10 mouse cellular contexts compared by ENCODE assay signal in genomic region chr9:88295798-88296197, GRCm38 (mm10). TPM values are rescaled to one million over a fixed set of nuclear protein-coding genes. Genes with fewer than 3 reads are reported as not detected.
DNase-seq lines count a peak whose midpoint lies in the region; ATAC-seq and TF ChIP-seq lines count a peak whose summit lies in the region.
"Had no signal": no experiment of that assay in that cellular context is flagged by ENCODE, and none has a peak within 500 bp of the region (broad histone marks: within the 10 kb centered on the region; RNA-seq: fewer than 3 reads in every experiment).

No protein-coding gene starts in this region.

- H3K4me2 ChIP-seq in forebrain, postnatal 0 days (ENCODE audit: low read depth): no peak overlapping the region
- H3K4me2 ChIP-seq: embryonic facial prominence, embryonic 12.5 days; heart, embryonic 15.5 days had no signal

- H3K4me3 ChIP-seq in heart, adult 2 months: no peak overlapping the region
- no peak overlapping the region for H3K4me3 ChIP-seq in forebrain, postnatal 0 days (ENCODE audit: low read depth, low read length)
- H3K4me3 ChIP-seq: embryonic facial prominence, embryonic 12.5 days; heart, embryonic 15.5 days had no signal

- DNase-seq in heart, adult 2 months: peak; percentile 28 to 57
- DNase-seq in heart, postnatal 25 days (ENCODE audit: low spot score): no peak
- DNase-seq in forebrain, postnatal 0 days: peak; percentile 77
- DNase-seq in layer of hippocampus, adult 9-11 months: peak; percentile 41
- no peak for DNase-seq in kidney, adult 18-20 months
- DNase-seq in lung, postnatal 25 days (ENCODE audit: low spot score): no peak
- DNase-seq: kidney, postnatal 25 days had no signal

- WGBS in heart, adult 2 months: 44% methylated on average over 4 of the region's 4 CpGs
- whole genome bisulfite sequencing in forebrain, postnatal 0 days: 47% methylated on average over 4 of the region's 4 CpGs

- no peak for TF ChIP-seq CTCF in heart, adult 2 months (IDR thresholded peaks at IDR 0.05)
- TF ChIP-seq CTCF in forebrain, postnatal 0 days (IDR thresholded peaks at IDR 0.05; ENCODE audit: low read depth): no peak

- peak; percentile 11 for ATAC-seq in CD4-positive, CD25-positive, alpha-beta regulatory T cell, adult 4 months
- peak; percentile 93 for ATAC-seq in forebrain, postnatal 0 days

- no peak overlapping the region for H3K27ac ChIP-seq in heart, adult 2 months
- 0 out of 2 replicates have a peak overlapping the region, but pooled peaks have one; percentile 10 for H3K27ac ChIP-seq in forebrain, postnatal 0 days (ENCODE audit: low read depth, low read length)
- H3K27ac ChIP-seq: embryonic facial prominence, embryonic 12.5 days; heart, embryonic 15.5 days had no signal

- H3K27me3 ChIP-seq in heart, adult 2 months (ENCODE audit: control insufficient read depth, insufficient read depth, low read length): no peaks in the 10 kb centered on the region
- no peaks in the 10 kb centered on the region for H3K27me3 ChIP-seq in forebrain, postnatal 0 days (ENCODE audit: insufficient read depth, low read length)
- H3K27me3 ChIP-seq: embryonic facial prominence, embryonic 12.5 days; heart, embryonic 15.5 days had no signal

- H3K9ac ChIP-seq in heart, adult 2 months (ENCODE audit: low read depth, low read length): no peak overlapping the region
- no peak overlapping the region for H3K9ac ChIP-seq in forebrain, postnatal 0 days
- H3K9ac ChIP-seq: embryonic facial prominence, embryonic 12.5 days; heart, embryonic 15.5 days had no signal

- no peaks in the 10 kb centered on the region for H3K79me2 ChIP-seq in heart, adult 2 months (replicated peaks; ENCODE audit: control insufficient read depth, insufficient read depth, low read length)

- 0 out of 2 replicates have a peak, but pooled peaks have one; percentile 46 for TF ChIP-seq EP300 in heart, adult 2 months (IDR thresholded peaks at IDR 0.05; ENCODE audit: insufficient read depth, low read depth, low read length)

- TF ChIP-seq POLR2A in heart, adult 2 months (IDR thresholded peaks at IDR 0.05; ENCODE audit: insufficient read depth, low read depth, low read length): no peak

- intact Hi-C loops in heart, adult 2 months (cut with DNase I): no loop called here
- intact Hi-C loops in heart, postnatal 25 days (cut with DNase I): no loop called here

- H3K9me3 ChIP-seq in forebrain, postnatal 0 days (ENCODE audit: low read length): no peaks in the 10 kb centered on the region
- H3K9me3 ChIP-seq: embryonic facial prominence, embryonic 12.5 days had no signal

- H3K36me3 ChIP-seq in heart, adult 2 months (ENCODE audit: control insufficient read depth, insufficient read depth, low read length): no peaks in the 10 kb centered on the region
- no peaks in the 10 kb centered on the region for H3K36me3 ChIP-seq in forebrain, postnatal 0 days (ENCODE audit: insufficient read depth)
- H3K36me3 ChIP-seq: embryonic facial prominence, embryonic 12.5 days; heart, embryonic 15.5 days had no signal

- H3K4me1 ChIP-seq in heart, adult 2 months (ENCODE audit: control insufficient read depth, insufficient read depth, low read length): peaks cover 4% of the 10 kb centered on the region
- H3K4me1 ChIP-seq in forebrain, postnatal 0 days (ENCODE audit: insufficient read depth): no peaks in the 10 kb centered on the region
- H3K4me1 ChIP-seq: embryonic facial prominence, embryonic 12.5 days had no signal

RNA-seq across cellular contexts. Expression of gene Nt5e, which starts 31.2 kb away (rescaled TPM):
- 10 to 100 TPM; 13.4 to 15.5 TPM for total RNA-seq in heart, adult 2 months (2021)
- 8.1 and 11.1 TPM in 2 replicates for polyA plus RNA-seq in heart, adult 2 months (2012; rRNA removed)
- 10 to 100 TPM; 13.3 to 13.9 TPM for total RNA-seq in heart, postnatal 25 days (2021)
- polyA plus RNA-seq in CD4-positive, CD25-positive, alpha-beta regulatory T cell, adult 4 months (2017; shearing (Covaris generic)): 100 to 1,000 TPM; 231 to 300 TPM
- 3.8 and 5.3 TPM in 2 replicates for total RNA-seq in forebrain, postnatal 0 days (2014; rRNA removed)
- 1.4 and 1.5 TPM in 2 replicates for polyA plus RNA-seq in forebrain, postnatal 0 days (2015; fragmentation: Nextera tagmentation; extraction: Ambion mirVana)

Comparison
In these comparisons a context has a peak if more than half of its experiments do, and no peak if none do; other contexts are left out.
1. DNase-seq: peak in heart, adult 2 months (2 of 2), forebrain, postnatal 0 days (single experiment) and layer of hippocampus, adult 9-11 months (single experiment); none in heart, postnatal 25 days (single experiment), kidney, adult 18-20 months (single experiment) and lung, postnatal 25 days (single experiment).